Comparison of ENCODE assay signal across 17 mouse cellular contexts in the genomic region with DNA sequence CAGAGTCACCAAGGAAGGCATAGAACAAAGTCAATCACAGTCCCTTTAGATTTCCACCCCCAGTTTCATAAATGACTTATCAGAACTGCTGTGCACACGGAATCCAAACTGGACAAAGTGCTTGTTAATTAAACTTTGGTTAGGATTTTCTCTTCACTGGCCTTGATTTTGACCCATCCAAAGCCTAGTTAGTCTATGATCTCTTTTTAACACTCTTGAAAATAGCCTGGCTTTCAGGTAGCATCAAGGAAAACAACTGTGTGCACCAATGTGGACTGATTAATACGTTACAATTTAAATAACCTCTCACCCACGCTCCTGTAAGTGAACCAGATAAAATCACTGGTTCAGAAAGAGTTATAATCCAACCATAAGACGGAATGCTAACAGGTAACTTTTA. TPM values are rescaled to one million over a fixed set of nuclear protein-coding genes. Genes with fewer than 3 reads are reported as not detected.
"Had no signal": no experiment of that assay in that cellular context is flagged by ENCODE, and none has a peak within 500 bp of the region (broad histone marks: within the 10 kb centered on the region; RNA-seq: fewer than 3 reads in every experiment).

No protein-coding gene starts in this region.

- H3K4me2 ChIP-seq: neural tube, embryonic 13.5 days; neural tube, embryonic 15.5 days; stomach, embryonic 15.5 days had no signal

- H3K9me3 ChIP-seq: neural tube, embryonic 13.5 days; neural tube, embryonic 15.5 days; stomach, embryonic 15.5 days had no signal

- H3K27ac ChIP-seq: neural tube, embryonic 13.5 days; neural tube, embryonic 15.5 days; stomach, embryonic 15.5 days; stomach, postnatal 0 days had no signal

- H3K9ac ChIP-seq: neural tube, embryonic 13.5 days; neural tube, embryonic 15.5 days; stomach, embryonic 15.5 days had no signal

- H3K4me1 ChIP-seq: neural tube, embryonic 13.5 days; neural tube, embryonic 15.5 days; stomach, embryonic 15.5 days had no signal

- H3K4me3 ChIP-seq: neural tube, embryonic 13.5 days; neural tube, embryonic 15.5 days; stomach, embryonic 15.5 days had no signal

- DNase-seq: retina, postnatal 1 day; right cerebral cortex, adult 18-20 months; right cerebral cortex, postnatal 14 days; right cerebral cortex, postnatal 25 days; right cerebral cortex, postnatal 4 days; spleen, adult 18-20 months; thymus, adult 18-20 months; thymus, adult 2 months; thymus, postnatal 14 days; thymus, postnatal 25 days; thymus, postnatal 36 days; thymus, postnatal 4 days had no signal

- H3K36me3 ChIP-seq: neural tube, embryonic 13.5 days; neural tube, embryonic 15.5 days; stomach, embryonic 15.5 days had no signal

- H3K27me3 ChIP-seq: neural tube, embryonic 13.5 days; stomach, embryonic 15.5 days had no signal

RNA-seq across cellular contexts. Expression of a gene that starts 42.0 kb away (rescaled TPM):
- polyA plus RNA-seq: small intestine, adult 2 months had no signal

RNA-seq across cellular contexts. Expression of a gene that starts 42.2 kb away (rescaled TPM):
- polyA plus RNA-seq: small intestine, adult 2 months had no signal
